Mouse (Mus musculus) left cerebral cortex, adult 11 months (tissue): Measurements from ENCODE around the gene Olfr458.
"Not testable (repeated sequence)": the region's sequence is repeated elsewhere in the genome, so short reads cannot be mapped to it uniquely, and the experiment has no call there.

ENCODE experiments used
- DNase-seq: peaks from one replicate; pipeline ENCODE4 v3.0.0; 2022; ENCODE audit warnings: low spot score

The Olfr458 gene

DNA sequence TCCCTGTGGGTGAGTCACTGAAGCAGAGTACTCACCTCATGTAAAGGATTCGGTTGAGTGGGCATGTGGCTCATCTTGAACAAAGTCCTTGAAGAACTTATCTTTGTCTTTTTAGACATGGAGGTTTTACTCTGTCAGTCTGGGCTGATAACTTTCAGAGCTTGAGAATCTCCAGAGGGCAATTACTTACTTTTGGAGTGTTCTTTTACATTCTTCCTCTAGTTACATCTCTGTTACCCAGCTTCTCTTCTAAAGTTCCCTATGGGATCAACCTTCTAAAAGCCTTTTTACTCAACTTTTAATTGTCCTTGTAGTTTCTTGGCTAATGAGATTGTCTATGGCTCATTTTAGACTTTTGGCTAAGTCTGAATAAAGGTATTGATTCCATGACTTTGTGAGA is at the start of gene Olfr458:
TSS of gene Olfr458 (minus strand) at position 101 of the 400 bp plus-strand sequence.
- DNase-seq, result no peak

DNA sequence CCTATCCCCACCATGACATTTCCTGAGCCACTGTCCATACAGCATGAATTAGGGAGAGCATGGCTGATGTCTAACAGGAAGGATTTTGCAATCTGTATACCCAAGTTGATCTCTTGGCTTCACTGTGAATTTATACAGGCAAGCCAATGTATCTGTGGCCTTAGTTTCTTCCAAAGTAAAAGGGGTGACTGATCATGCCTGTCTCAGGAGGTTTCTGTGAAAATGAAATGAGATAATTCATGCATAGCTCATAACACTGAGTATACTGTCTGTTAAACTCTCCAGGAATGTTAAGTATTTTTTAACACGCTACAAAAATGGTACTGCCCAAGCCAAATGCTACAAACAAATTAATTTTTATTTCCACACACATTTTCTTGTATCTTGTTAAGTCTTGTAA is 48.5 kb upstream of the Olfr458 start:
- DNase-seq, result no peak

DNA sequence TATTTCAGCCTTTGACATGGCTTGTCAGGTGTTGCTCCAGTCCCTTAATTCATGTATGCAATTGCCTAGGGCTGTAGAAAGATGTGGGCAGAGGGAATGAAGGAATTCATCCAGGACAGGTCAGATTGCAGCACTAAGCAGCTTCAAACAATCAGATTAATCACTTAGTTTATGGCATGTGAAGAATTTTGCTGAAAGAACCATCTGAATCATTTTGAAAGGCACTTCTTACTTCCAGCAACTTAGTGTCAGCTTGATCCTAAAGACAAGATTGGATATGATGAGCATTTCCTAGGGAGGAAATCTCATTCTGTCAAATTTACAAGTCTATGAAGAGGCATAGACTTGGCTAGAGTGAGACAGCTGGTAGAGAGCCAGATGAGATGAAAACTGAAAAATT is 44.3 kb upstream of the Olfr458 start:
- DNase-seq, result no peak

DNA sequence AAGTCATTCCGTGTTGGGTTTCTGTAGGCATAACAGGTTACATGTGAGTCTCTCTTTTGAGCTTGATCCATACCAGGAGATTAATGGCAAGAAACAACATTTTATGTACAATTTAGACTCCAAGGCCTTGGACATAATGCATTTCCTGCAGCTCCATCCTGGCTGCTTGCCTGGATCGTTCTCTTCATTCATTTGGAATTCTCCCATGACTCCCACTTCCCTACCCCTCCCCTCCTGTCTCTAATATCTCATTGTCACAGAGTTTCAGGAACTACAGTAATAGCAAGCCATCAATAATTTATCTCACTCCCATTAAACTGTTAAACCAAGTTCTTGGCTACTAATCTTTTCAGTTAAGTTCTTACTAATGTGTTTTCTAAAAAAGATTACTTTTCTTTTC is 38.5 kb upstream of the Olfr458 start:
- DNase-seq, result no peak

DNA sequence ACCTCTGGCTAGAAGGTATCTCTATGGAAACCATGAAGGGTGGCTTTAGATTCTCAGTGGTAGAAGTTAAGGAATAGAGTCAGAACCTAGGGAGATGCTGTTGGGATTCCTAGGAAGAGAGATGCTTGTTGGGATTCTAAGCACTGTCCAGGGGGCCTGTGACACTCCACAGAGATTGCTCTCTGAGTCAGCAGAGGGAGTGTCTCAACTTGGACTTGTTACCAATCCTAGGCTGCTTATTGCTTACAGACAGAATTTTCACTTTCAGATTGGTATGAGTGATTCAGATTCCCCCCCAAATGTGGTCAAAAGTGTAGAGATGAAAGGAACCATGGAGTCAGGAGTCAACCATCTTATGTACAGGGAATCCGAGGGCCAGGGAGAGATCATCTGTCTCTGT is 24.7 kb upstream of the Olfr458 start:
- DNase-seq, result no peak

DNA sequence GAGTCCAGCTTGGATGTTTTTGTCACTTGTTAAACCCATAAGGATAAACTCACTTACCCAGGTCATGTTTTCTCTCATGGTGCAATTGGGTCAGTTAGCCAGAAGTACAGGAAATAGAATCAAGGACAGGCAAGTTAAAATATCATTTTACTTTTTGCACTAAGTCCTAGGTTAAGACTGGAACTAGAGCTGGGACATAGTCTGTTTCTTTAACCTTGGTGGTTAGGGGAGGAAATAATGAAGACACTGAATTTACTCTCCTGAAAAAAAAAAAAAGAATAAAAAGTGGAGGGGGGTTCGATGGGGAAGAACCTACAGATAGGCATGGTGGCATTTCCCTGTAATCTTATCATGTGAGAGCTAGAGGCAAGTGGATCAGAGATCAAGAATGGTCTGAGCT is 22.1 kb upstream of the Olfr458 start, which contains the start of gene Olfr456:
TSS of gene Olfr456 (minus strand) at position 101 of the 400 bp plus-strand sequence.
- DNase-seq, result no peak

DNA sequence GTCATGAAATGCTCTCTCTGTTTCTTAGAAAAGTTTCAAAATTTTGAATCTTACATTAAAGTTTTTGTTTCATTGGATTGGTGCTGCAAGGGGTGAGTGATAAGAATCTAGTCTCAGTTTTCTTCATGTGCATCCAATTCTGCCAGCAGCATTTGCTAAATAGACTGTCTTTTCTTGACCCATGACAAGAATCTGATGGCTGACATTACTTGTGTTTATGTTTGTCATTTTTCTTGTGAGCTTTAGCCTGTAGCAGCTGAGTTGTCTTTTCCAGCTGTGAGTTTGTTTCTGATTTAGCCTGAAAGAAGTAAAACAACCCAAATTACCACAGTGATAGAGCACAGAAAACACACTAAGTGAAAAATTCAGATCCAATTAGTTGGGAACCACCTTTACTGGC is 19.6 kb upstream of the Olfr458 start:
- no peak for DNase-seq

DNA sequence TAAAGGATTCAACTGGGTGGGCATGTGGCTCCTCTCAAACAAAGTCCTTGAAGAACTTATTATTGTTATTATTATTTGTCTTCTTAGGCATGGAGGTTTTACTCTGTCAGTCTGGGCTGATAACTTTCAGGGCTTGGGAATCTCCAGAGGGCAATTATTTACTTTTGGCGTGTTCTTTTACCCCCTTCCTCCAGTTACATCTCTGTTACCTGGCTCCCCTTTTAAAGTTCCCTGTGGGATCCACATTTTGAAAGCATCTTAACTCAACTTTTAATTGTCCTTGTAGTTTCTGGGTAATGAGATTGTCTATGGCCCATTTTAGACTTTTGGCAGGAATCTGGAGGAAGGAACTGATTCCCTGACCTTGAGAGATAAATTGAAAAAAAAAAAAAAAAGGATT is 11.2 kb upstream of the Olfr458 start, which contains the start of gene Olfr457:
TSS of gene Olfr457 (minus strand) at position 101 of the 400 bp plus-strand sequence.
- no peak for DNase-seq

DNA sequence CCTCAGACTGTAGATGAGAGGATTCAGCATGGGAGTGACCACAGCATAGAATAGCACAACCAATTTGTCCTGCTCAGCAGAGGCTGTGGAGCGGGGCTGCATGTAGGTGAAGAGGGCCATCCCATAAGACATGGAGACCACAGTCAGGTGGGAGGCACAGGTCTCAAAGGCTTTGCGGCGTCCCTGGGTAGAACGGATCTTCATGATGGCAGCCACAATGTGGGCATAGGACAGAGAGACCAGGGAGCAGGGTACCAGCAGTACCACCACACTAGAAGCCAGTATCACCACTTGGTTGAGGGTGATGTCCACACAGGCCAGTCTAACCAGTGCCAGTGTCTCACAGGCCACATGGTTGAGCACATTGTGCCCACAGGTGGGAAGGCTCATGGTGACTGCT is 6.3 kb upstream of the Olfr458 start:
- DNase-seq, result not testable (repeated sequence)

DNA sequence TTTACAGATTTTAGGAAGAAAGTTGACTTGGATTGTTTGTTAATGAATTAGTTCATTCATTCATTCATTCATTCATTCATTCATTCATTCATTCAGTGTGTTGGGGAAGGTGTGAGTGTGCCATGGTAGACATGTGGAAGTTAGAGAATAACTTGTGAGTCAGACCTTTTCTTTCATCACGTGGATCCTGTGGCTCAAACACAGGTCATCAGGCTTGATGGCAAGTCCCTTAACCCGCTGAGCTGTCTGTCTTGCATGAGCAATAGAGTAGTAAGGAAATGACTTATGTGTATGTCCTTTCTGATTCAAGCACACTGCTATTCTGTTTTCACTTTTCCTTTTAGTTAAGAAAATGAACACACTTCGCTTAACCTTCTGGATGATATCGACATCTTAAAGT is 5.5 kb upstream of the Olfr458 start:
- no peak for DNase-seq

DNA sequence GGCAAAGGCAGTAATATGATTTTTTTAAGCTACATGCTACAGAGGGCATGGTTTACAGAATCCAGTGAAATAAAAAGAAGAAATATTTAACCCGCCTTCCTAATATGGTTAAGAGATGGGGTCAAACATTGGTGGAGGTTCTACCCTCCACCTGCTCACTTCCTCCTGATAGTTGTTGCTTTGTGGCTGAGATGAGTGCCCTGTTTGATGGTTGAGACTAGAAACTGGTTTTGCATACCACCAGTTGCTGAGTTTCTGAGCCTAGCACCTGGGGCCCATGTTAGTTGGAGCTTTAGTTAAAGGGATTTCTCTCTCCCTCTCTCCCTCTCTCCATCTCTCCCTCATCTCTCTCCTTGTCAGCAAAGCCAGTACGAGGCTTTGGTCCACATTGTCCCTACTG is 17.6 kb downstream of the Olfr458 start:
- no peak for DNase-seq

DNA sequence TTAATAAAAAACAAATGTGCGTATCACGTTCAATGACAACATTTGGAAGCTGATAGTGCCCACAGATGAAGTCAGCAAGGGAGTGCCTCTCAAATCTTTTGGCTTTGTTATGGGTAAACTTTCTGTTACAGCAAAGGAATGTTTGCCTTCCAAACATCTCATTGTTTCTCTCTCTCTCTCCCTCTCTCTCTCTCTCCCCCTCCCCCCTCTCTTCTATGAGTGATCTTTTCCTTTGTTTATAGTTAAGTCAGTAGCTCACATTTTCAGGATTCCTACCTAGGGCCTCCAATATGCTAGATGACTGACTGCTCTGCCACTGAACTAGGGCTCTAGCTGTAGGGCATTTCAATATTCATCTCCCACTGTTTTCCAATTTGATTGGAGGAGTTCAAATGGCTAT is 20.5 kb downstream of the Olfr458 start:
- no peak for DNase-seq

DNA sequence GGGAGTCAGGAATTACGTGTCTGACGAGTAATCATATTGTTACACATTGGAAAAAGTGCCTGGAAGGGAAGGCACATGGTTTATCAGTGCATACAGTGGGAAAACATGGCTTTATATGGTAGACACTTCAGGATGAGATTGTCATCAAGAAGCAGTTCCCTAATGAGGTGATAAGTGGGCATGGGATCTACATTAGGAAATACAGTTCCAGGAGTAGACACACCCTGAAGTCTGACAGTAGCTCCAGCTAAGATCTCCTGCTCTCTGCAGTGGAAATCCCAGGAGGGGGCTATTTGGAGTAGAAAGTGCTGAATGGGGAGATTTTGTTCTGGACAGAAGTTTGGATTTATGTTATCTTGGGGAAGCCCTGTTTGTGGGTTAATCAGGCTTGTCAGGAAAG is 23.6 kb downstream of the Olfr458 start:
- DNase-seq, result no peak

DNA sequence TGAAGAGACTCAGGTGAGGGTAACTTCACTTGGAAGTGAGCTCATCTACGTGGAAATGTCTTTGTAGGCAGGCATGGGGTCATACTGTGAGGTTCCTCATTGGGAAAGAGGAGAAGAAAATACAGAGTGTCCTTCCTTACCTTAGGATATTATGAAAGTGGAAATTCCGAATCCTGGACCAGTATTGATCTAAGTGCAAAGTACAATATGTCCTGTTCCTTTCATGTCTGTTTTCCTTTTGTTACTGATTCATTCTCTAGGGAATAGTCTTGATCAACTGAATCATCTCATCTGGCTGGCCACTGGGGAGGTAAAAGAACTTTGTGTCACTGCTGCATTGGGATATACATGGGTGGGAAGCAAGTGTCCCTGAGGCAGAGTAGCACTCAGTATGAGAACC is 29.5 kb downstream of the Olfr458 start:
- DNase-seq, result no peak

DNA sequence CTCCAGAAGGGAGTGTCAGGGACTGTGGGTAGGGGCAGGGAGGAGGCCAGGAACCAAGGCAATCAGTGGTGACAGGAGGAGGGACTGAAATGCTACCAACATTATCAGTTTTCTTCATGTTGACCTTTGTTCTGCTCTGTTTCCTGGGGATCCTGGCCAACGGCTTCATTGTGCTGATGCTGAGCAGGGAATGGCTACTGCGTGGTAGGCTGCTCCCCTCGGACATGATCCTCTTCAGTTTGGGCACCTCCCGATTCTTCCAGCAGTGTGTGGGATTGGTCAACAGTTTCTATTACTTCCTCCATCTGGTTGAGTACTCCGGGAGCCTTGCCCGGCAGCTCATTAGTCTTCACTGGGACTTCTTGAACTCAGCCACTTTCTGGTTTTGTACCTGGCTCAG is 30.6 kb downstream of the Olfr458 start, which contains the start of gene Tas2r126:
TSS of gene Tas2r126 (plus strand) at position 90 of the 400 bp plus-strand sequence.
- no peak for DNase-seq

DNA sequence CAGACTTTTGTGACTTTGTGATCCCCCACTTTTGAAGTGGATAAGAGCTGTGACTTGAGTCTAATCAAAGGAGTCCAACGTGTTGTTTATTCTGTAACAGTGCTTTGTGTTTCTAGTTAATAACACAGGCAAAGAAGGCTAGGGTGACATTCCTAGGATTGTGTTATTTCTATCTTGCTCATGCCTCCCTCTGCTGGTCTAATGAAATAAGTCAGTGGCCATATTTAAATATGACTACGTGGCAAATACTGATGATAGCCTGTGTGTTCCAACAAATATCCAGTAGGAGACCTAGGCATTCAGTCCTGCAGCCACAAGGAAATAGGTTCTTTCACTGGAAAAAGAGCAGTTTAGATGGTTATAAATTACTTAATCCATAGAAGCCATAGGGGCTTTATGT is 31.4 kb downstream of the Olfr458 start:
- DNase-seq, result no peak

DNA sequence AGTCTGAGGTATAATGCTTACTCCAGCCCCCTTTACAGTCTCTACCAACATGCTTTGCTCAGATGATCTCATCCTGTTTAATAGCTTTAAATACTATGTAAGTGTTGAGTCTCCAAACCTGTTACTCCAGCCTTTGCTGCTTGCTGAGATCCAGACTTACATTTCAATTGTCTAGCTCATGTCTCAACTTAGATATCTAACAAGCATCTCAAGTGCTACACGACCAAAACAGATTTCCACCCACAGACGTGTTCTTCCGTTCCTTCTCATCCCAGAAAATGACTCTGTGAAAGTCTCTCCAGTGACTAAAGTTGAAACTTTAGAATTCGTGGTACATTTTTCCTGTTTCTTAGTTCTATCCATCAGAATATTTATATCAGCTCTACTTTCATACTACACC is 38.7 kb downstream of the Olfr458 start:
- no peak for DNase-seq

DNA sequence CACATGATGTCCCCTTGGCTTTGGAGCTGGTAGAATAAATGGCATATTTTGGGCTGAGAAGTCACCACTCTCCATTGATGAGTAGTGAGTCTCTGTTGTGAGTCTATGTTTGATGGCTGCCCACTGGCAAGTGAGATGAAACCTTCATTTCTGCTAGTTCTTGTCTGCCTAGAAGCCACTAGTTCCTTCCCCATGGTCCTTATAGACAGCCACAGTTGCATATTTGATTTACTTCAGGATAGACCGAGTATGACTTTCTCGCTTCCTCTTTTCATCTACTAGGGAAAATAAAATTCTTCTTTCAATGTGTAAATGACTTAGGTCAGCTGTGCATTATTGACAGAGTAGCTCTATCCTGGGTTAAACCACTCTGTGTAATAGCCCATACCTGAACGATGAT is 40.5 kb downstream of the Olfr458 start:
- DNase-seq, result no peak

DNA sequence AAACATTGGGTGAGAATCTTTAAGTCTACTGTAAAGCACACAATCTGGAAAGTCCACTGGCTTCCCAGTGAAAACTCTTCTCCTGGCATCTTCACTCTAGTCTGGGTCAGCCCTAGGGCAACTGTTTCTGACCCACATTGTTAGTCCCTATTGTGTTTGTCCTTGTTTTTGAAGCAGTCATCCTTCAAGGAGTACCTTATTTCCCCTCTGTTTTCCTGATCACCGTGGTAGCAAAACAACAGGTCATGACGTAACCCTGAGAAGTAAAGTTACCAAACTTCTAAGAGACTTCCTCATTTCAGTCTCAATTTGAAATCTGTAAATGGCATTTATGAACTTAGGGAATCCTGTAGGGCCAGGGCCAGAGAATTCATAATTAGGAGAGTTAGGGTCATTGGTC is 43.6 kb downstream of the Olfr458 start:
- DNase-seq, result no peak

DNA sequence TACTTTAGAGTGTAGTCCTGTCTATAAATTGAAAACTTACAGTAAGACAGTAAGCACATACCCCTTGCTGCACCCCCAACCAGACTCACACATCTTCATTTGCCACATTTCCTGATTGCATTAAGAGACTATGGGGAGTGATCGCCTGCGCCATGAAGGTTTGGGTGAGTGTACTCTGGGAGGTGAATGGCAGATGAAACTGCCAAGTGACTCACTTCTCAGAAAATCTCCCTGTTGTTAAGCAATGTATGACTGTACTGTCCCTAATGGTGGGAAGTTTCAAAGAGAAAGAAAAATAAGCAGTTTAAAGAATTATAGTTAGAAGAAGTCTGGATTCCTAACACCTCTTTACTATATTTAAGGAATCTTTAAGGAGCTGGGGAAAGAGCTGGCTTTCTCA is 45.6 kb downstream of the Olfr458 start:
- no peak for DNase-seq
